Comparison of ENCODE assay signal across 22 mouse cellular contexts in the genomic region with DNA sequence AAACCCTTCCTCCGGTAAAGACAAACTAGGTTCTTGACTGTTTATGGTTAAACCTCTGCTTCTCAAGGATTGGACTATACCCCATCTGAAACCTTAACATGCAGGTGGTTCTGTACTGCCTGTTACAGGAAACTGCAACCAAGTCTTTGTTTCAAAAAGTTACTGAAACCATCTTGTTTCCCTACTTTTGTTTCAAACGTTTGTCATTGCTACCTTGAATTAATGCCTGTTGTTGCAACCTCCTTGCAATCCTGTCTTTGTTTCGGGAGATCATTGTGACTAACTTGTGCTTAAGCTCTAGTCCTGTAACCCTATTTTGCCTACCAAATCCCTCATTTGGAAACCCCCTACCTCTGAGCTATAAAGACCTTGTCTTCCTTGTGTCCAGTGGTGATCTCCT. TPM values are rescaled to one million over a fixed set of nuclear protein-coding genes. Genes with fewer than 3 reads are reported as not detected.
"Had no signal": no experiment of that assay in that cellular context is flagged by ENCODE, and none has a peak within 500 bp of the region (broad histone marks: within the 10 kb centered on the region; RNA-seq: fewer than 3 reads in every experiment).

No protein-coding gene starts in this region.

- H3K4me3 ChIP-seq: neural tube, embryonic 12.5 days; neural tube, embryonic 13.5 days; neural tube, embryonic 15.5 days; stomach, embryonic 15.5 days had no signal

- H3K9me3 ChIP-seq: neural tube, embryonic 12.5 days; neural tube, embryonic 13.5 days; neural tube, embryonic 15.5 days; stomach, embryonic 15.5 days had no signal

- H3K4me2 ChIP-seq: neural tube, embryonic 12.5 days; neural tube, embryonic 13.5 days; neural tube, embryonic 15.5 days; stomach, embryonic 15.5 days had no signal

- H3K9ac ChIP-seq: neural tube, embryonic 12.5 days; neural tube, embryonic 13.5 days; neural tube, embryonic 15.5 days; stomach, embryonic 15.5 days had no signal

- H3K4me1 ChIP-seq: neural tube, embryonic 15.5 days; stomach, embryonic 15.5 days had no signal

- H3K27ac ChIP-seq: neural tube, embryonic 12.5 days; neural tube, embryonic 13.5 days; neural tube, embryonic 15.5 days; stomach, embryonic 15.5 days; stomach, postnatal 0 days had no signal

- H3K36me3 ChIP-seq: neural tube, embryonic 12.5 days; neural tube, embryonic 13.5 days; neural tube, embryonic 15.5 days; stomach, embryonic 15.5 days had no signal

- H3K27me3 ChIP-seq: stomach, embryonic 15.5 days had no signal

- DNase-seq: retina, postnatal 1 day; right cerebral cortex, adult 18-20 months; right cerebral cortex, postnatal 14 days; right cerebral cortex, postnatal 25 days; right cerebral cortex, postnatal 4 days; spleen, adult 18-20 months; thymus, adult 18-20 months; thymus, adult 2 months; thymus, postnatal 14 days; thymus, postnatal 25 days; thymus, postnatal 36 days; thymus, postnatal 4 days had no signal

RNA-seq across cellular contexts. Expression of a gene that starts 55.3 kb away (rescaled TPM):
- polyA plus RNA-seq: neural tube, embryonic 11.5 days; neural tube, embryonic 12.5 days; neural tube, embryonic 13.5 days; neural tube, embryonic 14.5 days; neural tube, embryonic 15.5 days; spleen, adult 2 months; stomach, embryonic 14.5 days; stomach, postnatal 0 days; urinary bladder, adult 2 months had no signal
